Mouse (Mus musculus) brain, embryonic 14.5 days (tissue): ENCODE data around the gene Gm14391.

ENCODE experiments used
- CTCF ChIP-seq: fragments of 200-500 bp; IDR thresholded peaks from 2 replicates; pipeline ENCODE4 v1.5.1; 2012; ENCODE audit warnings: inconsistent platforms, mild to moderate bottlenecking, moderate library complexity, borderline replicate concordance; ENCODE audit not compliant: insufficient read depth, insufficient read length; ENCODE audit errors: extremely low read depth
- POLR2A ChIP-seq: fragments of 200-500 bp; IDR thresholded peaks from 2 replicates; pipeline ENCODE4 v1.6.1; 2012; ENCODE audit warnings: mild to moderate bottlenecking, inconsistent platforms, borderline replicate concordance; ENCODE audit not compliant: poor library complexity, insufficient read depth, insufficient read length, severe bottlenecking; ENCODE audit errors: extremely low read depth

- TF ChIP-seq CTCF, result no peak
- no peak for TF ChIP-seq POLR2A
Observed at GRCm38 (mm10) chr2:175158642-175159041, 48.1 kb downstream of the Gm14391 start.
